Mouse (Mus musculus): ENCODE measurements at regions not wholly inside any gene's neighbourhood (a gene's known extent, or its start where the extent isn't known, plus 50 kb on each side); places are given as distances from the start of the nearest gene placed in this dataset.

- no peak for TF ChIP-seq POLR2A (IDR thresholded peaks at IDR 0.05; ENCODE audit: borderline replicate concordance, extremely low read depth, low read depth, low read length)
- no peak for TF ChIP-seq CTCF (IDR thresholded peaks at IDR 0.05; ENCODE audit: insufficient read depth, low read length)
Measured at GRCm38 (mm10) chr1:137034586-137034985, 74.3 kb upstream of the Nr5a2 start.

Measured in lung, adult 2 months (tissue).